Mouse (Mus musculus) cerebellum, adult 2 months (tissue): ENCODE measurements around the gene Itpr1.

Source experiments
- CTCF ChIP-seq: fragments of 200-500 bp; IDR thresholded peaks from 2 replicates; pipeline ENCODE4 v1.5.1; 2011; ENCODE audit warnings: low read depth, mild to moderate bottlenecking, control low read depth, low read length, moderate library complexity, borderline replicate concordance; ENCODE audit not compliant: insufficient read depth
- POLR2A ChIP-seq: fragments of 200-500 bp; IDR thresholded peaks from 2 replicates; pipeline ENCODE4 v1.6.1; 2011; ENCODE audit warnings: low read length, control low read depth, borderline replicate concordance; ENCODE audit not compliant: insufficient read depth

- TF ChIP-seq CTCF (no peak), POLR2A (no peak)
Measured at GRCm38 (mm10) chr6:108476797-108477235, 263.9 kb downstream of the Itpr1 start.
